Mouse (Mus musculus) heart, adult 8-10 months (tissue): Measurements from ENCODE around the gene Smim17. TPM values are rescaled to one million over a fixed set of nuclear protein-coding genes. Genes with fewer than 3 reads are reported as not detected.
"Not testable (repeated sequence)": the region's sequence is repeated elsewhere in the genome, so short reads cannot be mapped to it uniquely, and the experiment has no call there.

Experiments used
- DNase-seq: peaks from one replicate; pipeline ENCODE4 v3.0.0; 2022; ENCODE audit warnings: low spot score
- total RNA-seq, 4 experiments: library from RNA; stranded (reverse); gene quantifications; 2 replicates each; pipeline ENCODE4 v1.2.4; 2022

The Smim17 gene
- total RNA-seq, 4 experiments from 2014 or later, result not detected

GRCm38 (mm10) chr7:6414626-6415441 lies 16.3 kb downstream of the Smim17 start:
- no peak for DNase-seq

- DNase-seq, result no peak
Observed at GRCm38 (mm10) chr7:6415442-6415787, 16.9 kb downstream of the Smim17 start.

GRCm38 (mm10) chr7:6419894-6420293 lies 21.4 kb downstream of the Smim17 start:
- DNase-seq, result no peak

- DNase-seq, result no peak
Observed at GRCm38 (mm10) chr7:6429381-6429780, 30.9 kb downstream of the Smim17 start.

- peak; percentile 10 for DNase-seq
Observed at GRCm38 (mm10) chr7:6430342-6430741, 31.8 kb downstream of the Smim17 start.

GRCm38 (mm10) chr7:6438388-6438787 lies 39.9 kb downstream of the Smim17 start, which contains the start of gene Olfr1344:
Gene Olfr1344 (plus strand): TSS chr7:6438688.
- no peak for DNase-seq

GRCm38 (mm10) chr7:6441173-6441572 lies 42.7 kb downstream of the Smim17 start:
- DNase-seq, result no peak

- DNase-seq, result no peak
Observed at GRCm38 (mm10) chr7:6447771-6448170, 49.3 kb downstream of the Smim17 start.

GRCm38 (mm10) chr7:6455868-6456267 lies 57.4 kb downstream of the Smim17 start, which contains the start of gene Olfr1336:
Gene Olfr1336 (plus strand): TSS chr7:6456168.
- DNase-seq, result no peak

- no peak for DNase-seq
Observed at GRCm38 (mm10) chr7:6456399-6456798, 57.9 kb downstream of the Smim17 start.

GRCm38 (mm10) chr7:6466951-6467350 lies 68.4 kb downstream of the Smim17 start, which contains the start of gene Olfr1346:
Gene Olfr1346 (plus strand): TSS chr7:6467101.
- DNase-seq, result no peak

GRCm38 (mm10) chr7:6477633-6478032 lies 79.1 kb downstream of the Smim17 start:
- not testable (repeated sequence) for DNase-seq

Other genes starting within 250 kb of the Smim17 start
- gene Zfp787, start 242.7 kb upstream of the Smim17 start, total RNA-seq, result 10 to 100 TPM; 24.7 to 29.4 (median 28.0) TPM
- gene Zfp444, start 226.5 kb upstream of the Smim17 start, total RNA-seq, result 10 to 100 TPM in 2 of 4 experiments, 1 to 10 TPM in 2; 7.0 to 10.3 (median 9.9) TPM
- not detected for gene Galp, start 201.6 kb upstream of the Smim17 start, total RNA-seq
- gene Zscan5b, start 176.4 kb upstream of the Smim17 start, total RNA-seq, result not detected
- not detected for gene Epp13, start 146.0 kb upstream of the Smim17 start, total RNA-seq
- gene Zfp667, start 112.1 kb upstream of the Smim17 start, total RNA-seq, result 1 to 10 TPM; 2.9 to 4.9 (median 4.2) TPM
- 1 to 10 TPM; 1.7 to 3.2 (median 1.9) TPM for gene Zfp583, start 67.4 kb upstream of the Smim17 start, total RNA-seq
- gene Gm3854, start 55.0 kb upstream of the Smim17 start, total RNA-seq, result under 1 TPM; 0.17 to 0.44 (median 0.32) TPM
- gene Zfp78, start 35.4 kb upstream of the Smim17 start, total RNA-seq, result 1 to 10 TPM; 2.2 to 3.8 (median 2.9) TPM
- 1 to 10 TPM; 2.2 to 5.0 (median 3.2) TPM for gene Zfp28, start 15.4 kb upstream of the Smim17 start, total RNA-seq
- not detected for gene Gm20715, start 11.6 kb downstream of the Smim17 start, total RNA-seq
- not detected for gene Olfr1344, start 40.0 kb downstream of the Smim17 start, total RNA-seq
- gene Olfr1336, start 57.5 kb downstream of the Smim17 start, total RNA-seq, result not detected
- not detected for gene Olfr1346, start 68.4 kb downstream of the Smim17 start, total RNA-seq
- gene Olfr5, start 88.2 kb downstream of the Smim17 start, total RNA-seq, result not detected
- not detected for gene Olfr1347, start 101.0 kb downstream of the Smim17 start, total RNA-seq
- gene Olfr1348, start 110.0 kb downstream of the Smim17 start, total RNA-seq, result not detected
- not detected for gene Olfr1349, start 124.2 kb downstream of the Smim17 start, total RNA-seq
- not detected for gene Olfr1350, start 166.1 kb downstream of the Smim17 start, total RNA-seq